Mouse (Mus musculus): ENCODE data around the gene Rwdd2a. TPM values are rescaled to one million over a fixed set of nuclear protein-coding genes. Genes with fewer than 3 reads are reported as not detected.

Rwdd2a gene
- polyA plus RNA-seq, 1 experiment from 2014 or later: 4.4 TPM

DNA sequence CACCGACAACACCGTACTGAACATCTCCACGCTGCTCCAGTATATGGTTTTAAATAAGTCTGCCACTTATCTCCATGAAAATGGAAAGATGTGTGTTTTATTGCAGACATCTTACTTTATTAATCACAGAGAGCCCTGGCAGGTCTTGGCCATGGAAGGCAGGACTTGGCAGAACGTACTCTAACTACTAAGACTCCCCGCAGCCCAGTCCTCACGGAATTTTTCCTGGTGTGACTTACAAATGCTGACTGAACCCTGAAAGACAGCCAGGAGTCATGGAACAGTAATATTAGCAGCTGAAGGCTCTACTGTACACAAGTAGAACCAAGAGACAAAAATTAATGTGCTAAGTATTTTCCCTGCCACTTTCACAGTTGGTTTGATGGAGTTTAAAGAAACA is 34.0 kb downstream of the Rwdd2a start:
- no peaks in the 10 kb centered on the region for H3K4me1 ChIP-seq (replicated peaks; ENCODE audit: control insufficient read depth, insufficient read depth, low read length)
- 92% methylated on average over 6 of the region's 6 CpGs for WGBS
- DNase-seq (ENCODE audit: low spot score) (no peak), ATAC-seq (ENCODE audit: low FRiP score) (no peak)
- H3K9ac ChIP-seq (ENCODE audit: low read depth, low read length): no peak overlapping the region
- no peaks in the 10 kb centered on the region for H3K36me3 ChIP-seq (ENCODE audit: control insufficient read depth, insufficient read depth, low read length)
- no peak overlapping the region for H3K4me3 ChIP-seq (ENCODE audit: low read depth, low read length)
- no peak overlapping the region for H3K4me2 ChIP-seq (replicated peaks; ENCODE audit: low read depth, low read length)
- H3K9me3 ChIP-seq (ENCODE audit: control insufficient read depth, low read length): no peaks in the 10 kb centered on the region
- no peaks in the 10 kb centered on the region for H3K27me3 ChIP-seq (ENCODE audit: control insufficient read depth, insufficient read depth, low read length)
- H3K27ac ChIP-seq (ENCODE audit: low read depth, low read length): no peak overlapping the region

DNA sequence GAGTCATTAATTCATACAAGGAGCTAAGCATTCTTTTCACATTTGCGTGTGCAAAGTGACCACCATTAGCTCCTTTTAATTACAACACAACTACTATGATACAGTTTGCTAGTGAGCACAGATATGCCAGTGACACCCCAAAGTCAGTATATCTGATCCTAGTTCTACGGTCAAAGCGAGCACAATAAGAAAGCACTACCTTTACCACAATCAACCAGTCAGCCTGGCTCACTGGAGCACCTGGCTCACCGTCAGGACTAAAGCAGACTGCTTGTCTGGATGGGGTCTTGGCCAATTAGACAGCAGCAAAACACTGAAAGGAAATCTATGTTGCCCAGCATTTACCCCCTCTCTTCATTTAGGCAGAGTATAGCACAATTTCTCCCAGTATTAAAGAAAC is 40.3 kb downstream of the Rwdd2a start:
- Histone ChIP-seq H3K36me3 (ENCODE audit: control insufficient read depth, insufficient read depth, low read length) (no peaks in the 10 kb centered on the region), H3K9ac (ENCODE audit: low read depth, low read length) (no peak overlapping the region), H3K9me3 (ENCODE audit: control insufficient read depth, low read length) (no peaks in the 10 kb centered on the region), H3K4me1 (replicated peaks; ENCODE audit: control insufficient read depth, insufficient read depth, low read length) (no peaks in the 10 kb centered on the region), H3K4me3 (ENCODE audit: low read depth, low read length) (no peak overlapping the region), H3K27ac (ENCODE audit: low read depth, low read length) (no peak overlapping the region), H3K27me3 (ENCODE audit: control insufficient read depth, insufficient read depth, low read length) (no peaks in the 10 kb centered on the region), H3K4me2 (replicated peaks; ENCODE audit: low read depth, low read length) (no peak overlapping the region)
- ATAC-seq (ENCODE audit: low FRiP score): no peak
- no peak for DNase-seq (ENCODE audit: low spot score)
- WGBS: 92% methylated on average over 4 of the region's 4 CpGs

DNA sequence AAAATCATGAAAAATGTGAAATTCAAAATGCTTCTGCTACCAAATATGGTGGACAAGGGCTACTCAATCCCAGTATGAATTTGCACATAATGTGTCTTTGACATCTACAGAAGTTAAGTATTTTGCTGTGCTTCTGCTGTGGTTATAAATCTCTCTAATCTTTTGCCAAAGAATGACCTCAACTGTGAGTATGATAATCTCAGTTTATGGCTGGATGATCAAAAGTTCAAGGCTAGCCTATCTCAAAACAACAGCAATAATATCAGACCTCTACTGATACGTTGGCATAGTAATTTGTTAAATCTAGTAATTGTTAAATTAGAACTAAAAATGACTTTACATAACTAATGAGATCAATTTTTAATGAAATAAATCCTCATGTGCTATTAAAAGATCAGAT is 44.0 kb downstream of the Rwdd2a start:
- WGBS: 88% methylated on average over 1 of the region's 1 CpGs
- ATAC-seq (ENCODE audit: low FRiP score): no peak

GRCm38 (mm10) chr9:86617837-86618492 is 46.2 kb downstream of the Rwdd2a start:
- H3K27ac ChIP-seq (ENCODE audit: low read depth, low read length): no peak overlapping the region
- no peak overlapping the region for H3K4me2 ChIP-seq (replicated peaks; ENCODE audit: low read depth, low read length)
- 85% methylated on average over 7 of the region's 7 CpGs for WGBS
- no peaks in the 10 kb centered on the region for H3K36me3 ChIP-seq (ENCODE audit: control insufficient read depth, insufficient read depth, low read length)
- no peak overlapping the region for H3K9ac ChIP-seq (ENCODE audit: low read depth, low read length)
- no peak for ATAC-seq (ENCODE audit: low FRiP score)
- H3K27me3 ChIP-seq (ENCODE audit: control insufficient read depth, insufficient read depth, low read length): no peaks in the 10 kb centered on the region
- H3K9me3 ChIP-seq (ENCODE audit: control insufficient read depth, low read length): no peaks in the 10 kb centered on the region
- DNase-seq (ENCODE audit: low spot score): no peak
- no peak overlapping the region for H3K4me3 ChIP-seq (ENCODE audit: low read depth, low read length)
- H3K4me1 ChIP-seq (replicated peaks; ENCODE audit: control insufficient read depth, insufficient read depth, low read length): no peaks in the 10 kb centered on the region

More for the DNA sequence above, 44.0 kb downstream of the Rwdd2a start:
- no peaks in the 10 kb centered on the region for H3K9me3 ChIP-seq (ENCODE audit: control insufficient read depth, low read length)
- no peak for DNase-seq (ENCODE audit: low spot score)
- H3K4me2 ChIP-seq (replicated peaks; ENCODE audit: low read depth, low read length): no peak overlapping the region
- H3K36me3 ChIP-seq (ENCODE audit: control insufficient read depth, insufficient read depth, low read length): no peaks in the 10 kb centered on the region
- H3K27ac ChIP-seq (ENCODE audit: low read depth, low read length): no peak overlapping the region
- no peaks in the 10 kb centered on the region for H3K27me3 ChIP-seq (ENCODE audit: control insufficient read depth, insufficient read depth, low read length)
- H3K4me1 ChIP-seq (replicated peaks; ENCODE audit: control insufficient read depth, insufficient read depth, low read length): no peaks in the 10 kb centered on the region
- no peak overlapping the region for H3K4me3 ChIP-seq (ENCODE audit: low read depth, low read length)
- no peak overlapping the region for H3K9ac ChIP-seq (ENCODE audit: low read depth, low read length)

DNA sequence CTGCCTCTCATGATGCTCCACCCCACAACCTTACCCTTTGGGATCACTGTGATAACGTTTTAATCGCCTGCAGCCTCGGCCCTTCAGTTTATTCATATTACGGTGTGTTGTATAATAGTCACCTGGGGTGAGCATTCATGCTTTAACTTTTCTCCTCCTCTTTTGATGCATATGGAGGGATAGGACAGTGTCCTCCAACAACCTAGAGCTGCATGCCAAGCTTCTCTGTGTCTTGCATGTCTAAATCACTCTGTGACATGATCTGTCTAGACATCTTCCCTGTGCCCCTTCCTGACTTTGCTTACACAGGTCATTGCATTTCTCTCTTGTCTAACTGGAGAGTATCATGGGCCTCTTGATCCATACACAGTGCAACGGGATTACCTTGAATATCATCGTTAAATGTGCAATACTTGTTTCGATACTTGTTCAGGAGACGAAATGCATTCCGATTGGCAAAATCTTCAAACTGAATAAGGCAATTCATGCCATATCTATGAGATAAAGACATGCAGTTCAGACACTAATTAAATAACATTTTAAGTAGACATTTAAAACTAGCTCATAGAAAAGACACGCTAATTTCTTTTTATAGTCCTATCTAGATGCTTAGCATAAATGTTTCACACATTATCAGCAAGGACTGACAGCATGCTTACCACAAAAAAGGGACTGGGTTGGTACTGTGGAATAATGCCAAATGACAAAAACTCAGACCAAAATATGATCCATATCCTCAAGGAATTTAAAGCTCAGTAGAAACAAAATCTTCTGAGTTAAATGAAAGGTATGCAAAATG is 47.7 kb downstream of the Rwdd2a start:
- Histone ChIP-seq H3K9ac (ENCODE audit: low read depth, low read length) (no peak overlapping the region), H3K4me1 (replicated peaks; ENCODE audit: control insufficient read depth, insufficient read depth, low read length) (no peaks in the 10 kb centered on the region), H3K27ac (ENCODE audit: low read depth, low read length) (no peak overlapping the region), H3K4me3 (ENCODE audit: low read depth, low read length) (no peak overlapping the region), H3K27me3 (ENCODE audit: control insufficient read depth, insufficient read depth, low read length) (no peaks in the 10 kb centered on the region), H3K36me3 (ENCODE audit: control insufficient read depth, insufficient read depth, low read length) (no peaks in the 10 kb centered on the region), H3K4me2 (replicated peaks; ENCODE audit: low read depth, low read length) (no peak overlapping the region), H3K9me3 (ENCODE audit: control insufficient read depth, low read length) (no peaks in the 10 kb centered on the region)
- no peak for DNase-seq (ENCODE audit: low spot score)
- WGBS: 83% methylated on average over 10 of the region's 10 CpGs
- ATAC-seq (ENCODE audit: low FRiP score): no peak

DNA sequence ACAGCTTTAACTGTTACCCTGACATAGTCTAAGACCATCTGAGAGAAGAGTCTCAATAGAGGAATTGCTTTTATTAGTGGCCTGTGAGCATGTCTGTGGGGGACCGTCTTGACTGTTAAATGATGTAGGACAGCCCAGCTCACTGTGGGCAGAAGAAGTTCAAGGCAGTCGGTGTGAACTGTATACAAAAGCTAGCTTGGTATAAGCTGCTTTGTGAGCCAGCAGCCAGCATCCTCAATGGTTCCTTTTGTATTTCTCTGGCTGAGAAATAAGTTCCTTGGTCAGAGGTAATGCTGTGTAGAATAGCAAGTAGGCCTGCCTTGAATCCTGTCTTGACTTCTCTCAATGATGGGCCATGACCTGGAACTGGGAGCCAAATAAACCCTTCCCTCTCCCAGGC is 50.3 kb downstream of the Rwdd2a start:
- ATAC-seq (ENCODE audit: low FRiP score): no peak
- no peaks in the 10 kb centered on the region for H3K9me3 ChIP-seq (ENCODE audit: control insufficient read depth, low read length)
- H3K4me3 ChIP-seq (ENCODE audit: low read depth, low read length): no peak overlapping the region
- 70% methylated on average over 2 of the region's 2 CpGs for WGBS
- no peak for DNase-seq (ENCODE audit: low spot score)
- no peak overlapping the region for H3K4me2 ChIP-seq (replicated peaks; ENCODE audit: low read depth, low read length)
- H3K27me3 ChIP-seq (ENCODE audit: control insufficient read depth, insufficient read depth, low read length): no peaks in the 10 kb centered on the region
- no peaks in the 10 kb centered on the region for H3K36me3 ChIP-seq (ENCODE audit: control insufficient read depth, insufficient read depth, low read length)
- H3K4me1 ChIP-seq (replicated peaks; ENCODE audit: control insufficient read depth, insufficient read depth, low read length): no peaks in the 10 kb centered on the region
- no peak overlapping the region for H3K9ac ChIP-seq (ENCODE audit: low read depth, low read length)
- no peak overlapping the region for H3K27ac ChIP-seq (ENCODE audit: low read depth, low read length)

- DNase-seq (ENCODE audit: low spot score) (no peak), ATAC-seq (ENCODE audit: low FRiP score) (no peak)
- H3K4me2 ChIP-seq (replicated peaks; ENCODE audit: low read depth, low read length): no peak overlapping the region
- 86% methylated on average over 12 of the region's 12 CpGs for WGBS
- no peaks in the 10 kb centered on the region for H3K36me3 ChIP-seq (ENCODE audit: control insufficient read depth, insufficient read depth, low read length)
- no peak overlapping the region for H3K27ac ChIP-seq (ENCODE audit: low read depth, low read length)
- H3K9me3 ChIP-seq (ENCODE audit: control insufficient read depth, low read length): no peaks in the 10 kb centered on the region
- no peaks in the 10 kb centered on the region for H3K27me3 ChIP-seq (ENCODE audit: control insufficient read depth, insufficient read depth, low read length)
- no peak overlapping the region for H3K4me3 ChIP-seq (ENCODE audit: low read depth, low read length)
- H3K9ac ChIP-seq (ENCODE audit: low read depth, low read length): no peak overlapping the region
- H3K4me1 ChIP-seq (replicated peaks; ENCODE audit: control insufficient read depth, insufficient read depth, low read length): no peaks in the 10 kb centered on the region
Measured at GRCm38 (mm10) chr9:86624039-86624438, 52.2 kb downstream of the Rwdd2a start.

Measured in hindbrain, embryonic 11.5 days (tissue).